Mouse (Mus musculus): Measurements from ENCODE around the gene Noa1. TPM values are rescaled to one million over a fixed set of nuclear protein-coding genes. Genes with fewer than 3 reads are reported as not detected.

Gene Noa1
- polyA plus RNA-seq, 1 experiment from 2014 or later: 29.2 TPM

GRCm38 (mm10) chr5:77282242-77282641, 27.6 kb downstream of the Noa1 start:
- Histone ChIP-seq H3K4me3 (ENCODE audit: low read depth, low read length) (no peak overlapping the region), H3K27ac (replicated peaks; ENCODE audit: low read depth, low read length) (no peak overlapping the region), H3K9ac (replicated peaks; ENCODE audit: low read length) (no peak overlapping the region), H3K9me3 (replicated peaks; ENCODE audit: control insufficient read depth, low read length) (no peaks in the 10 kb centered on the region), H3K36me3 (replicated peaks; ENCODE audit: control insufficient read depth, insufficient read depth, low read depth, low read length) (peaks cover 14% of the 10 kb centered on the region), H3K4me2 (ENCODE audit: low read depth, low read length) (no peak overlapping the region), H3K27me3 (ENCODE audit: control insufficient read depth, insufficient read depth, low read length) (no peaks in the 10 kb centered on the region), H3K4me1 (ENCODE audit: control insufficient read depth, insufficient read depth, low read length) (no peaks in the 10 kb centered on the region)
- ATAC-seq (replicated peaks; ENCODE audit: insufficient number of reproducible peaks, low FRiP score, low TSS enrichment, low read depth) (no peak), DNase-seq (ENCODE audit: low spot score) (no peak)
- WGBS: 93% methylated on average over 9 of the region's 9 CpGs

- Histone ChIP-seq H3K27me3 (ENCODE audit: control insufficient read depth, insufficient read depth, low read length) (no peaks in the 10 kb centered on the region), H3K4me3 (ENCODE audit: low read depth, low read length) (no peak overlapping the region), H3K9ac (replicated peaks; ENCODE audit: low read length) (no peak overlapping the region), H3K36me3 (replicated peaks; ENCODE audit: control insufficient read depth, insufficient read depth, low read depth, low read length) (peaks cover 17% of the 10 kb centered on the region), H3K9me3 (replicated peaks; ENCODE audit: control insufficient read depth, low read length) (no peaks in the 10 kb centered on the region), H3K27ac (replicated peaks; ENCODE audit: low read depth, low read length) (no peak overlapping the region), H3K4me1 (ENCODE audit: control insufficient read depth, insufficient read depth, low read length) (no peaks in the 10 kb centered on the region), H3K4me2 (ENCODE audit: low read depth, low read length) (no peak overlapping the region)
- 92% methylated on average over 20 of the region's 20 CpGs for WGBS
- DNase-seq (ENCODE audit: low spot score): no peak
- ATAC-seq (replicated peaks; ENCODE audit: insufficient number of reproducible peaks, low FRiP score, low TSS enrichment, low read depth): no peak
Observed at GRCm38 (mm10) chr5:77281518-77282174, 28.2 kb downstream of the Noa1 start.

GRCm38 (mm10) chr5:77277204-77277603, 32.7 kb downstream of the Noa1 start:
- no peaks in the 10 kb centered on the region for H3K9me3 ChIP-seq (replicated peaks; ENCODE audit: control insufficient read depth, low read length)
- ATAC-seq (replicated peaks; ENCODE audit: insufficient number of reproducible peaks, low FRiP score, low TSS enrichment, low read depth) (no peak), DNase-seq (ENCODE audit: low spot score) (no peak)
- H3K27ac ChIP-seq (replicated peaks; ENCODE audit: low read depth, low read length): no peak overlapping the region
- WGBS: 95% methylated on average over 6 of the region's 6 CpGs
- no peak overlapping the region for H3K4me2 ChIP-seq (ENCODE audit: low read depth, low read length)
- H3K4me3 ChIP-seq (ENCODE audit: low read depth, low read length): no peak overlapping the region
- H3K9ac ChIP-seq (replicated peaks; ENCODE audit: low read length): no peak overlapping the region
- H3K27me3 ChIP-seq (ENCODE audit: control insufficient read depth, insufficient read depth, low read length): no peaks in the 10 kb centered on the region
- H3K36me3 ChIP-seq (replicated peaks; ENCODE audit: control insufficient read depth, insufficient read depth, low read depth, low read length): peaks cover 12% of the 10 kb centered on the region
- H3K4me1 ChIP-seq (ENCODE audit: control insufficient read depth, insufficient read depth, low read length): no peaks in the 10 kb centered on the region

GRCm38 (mm10) chr5:77275950-77276349, 33.9 kb downstream of the Noa1 start:
- Histone ChIP-seq H3K27me3 (ENCODE audit: control insufficient read depth, insufficient read depth, low read length) (no peaks in the 10 kb centered on the region), H3K4me2 (ENCODE audit: low read depth, low read length) (no peak overlapping the region), H3K27ac (replicated peaks; ENCODE audit: low read depth, low read length) (no peak overlapping the region), H3K4me3 (ENCODE audit: low read depth, low read length) (no peak overlapping the region), H3K9ac (replicated peaks; ENCODE audit: low read length) (no peak overlapping the region), H3K4me1 (ENCODE audit: control insufficient read depth, insufficient read depth, low read length) (no peaks in the 10 kb centered on the region), H3K9me3 (replicated peaks; ENCODE audit: control insufficient read depth, low read length) (no peaks in the 10 kb centered on the region), H3K36me3 (replicated peaks; ENCODE audit: control insufficient read depth, insufficient read depth, low read depth, low read length) (peaks cover 4% of the 10 kb centered on the region)
- no peak for ATAC-seq (replicated peaks; ENCODE audit: insufficient number of reproducible peaks, low FRiP score, low TSS enrichment, low read depth)
- DNase-seq (ENCODE audit: low spot score): peak; percentile 73
- WGBS: 93% methylated on average over 5 of the region's 5 CpGs

DNA sequence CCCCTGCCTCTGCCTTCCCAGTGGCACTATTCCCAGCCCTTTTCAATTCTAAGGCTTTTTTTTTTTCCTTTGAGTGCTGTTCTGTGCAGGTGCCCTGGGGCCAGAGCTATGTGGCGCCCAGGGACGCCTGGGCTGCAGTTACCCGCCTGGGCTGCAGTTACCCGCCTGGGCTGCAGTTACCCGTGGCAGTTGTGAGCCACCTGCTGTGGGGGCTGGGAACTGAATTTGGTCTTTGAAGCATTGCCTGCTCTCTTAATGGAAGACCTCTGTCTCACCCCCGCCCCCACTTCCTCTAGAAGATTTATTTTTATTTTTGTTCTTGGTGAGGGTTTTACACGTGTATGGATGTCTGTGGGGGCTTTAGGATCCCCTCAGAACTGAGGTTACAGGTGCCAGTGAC, 36.7 kb downstream of the Noa1 start:
- no peaks in the 10 kb centered on the region for H3K4me1 ChIP-seq (ENCODE audit: control insufficient read depth, insufficient read depth, low read length)
- ATAC-seq (replicated peaks; ENCODE audit: insufficient number of reproducible peaks, low FRiP score, low TSS enrichment, low read depth): no peak
- H3K9ac ChIP-seq (replicated peaks; ENCODE audit: low read length): no peak overlapping the region
- no peak overlapping the region for H3K4me2 ChIP-seq (ENCODE audit: low read depth, low read length)
- no peaks in the 10 kb centered on the region for H3K27me3 ChIP-seq (ENCODE audit: control insufficient read depth, insufficient read depth, low read length)
- no peak overlapping the region for H3K27ac ChIP-seq (replicated peaks; ENCODE audit: low read depth, low read length)
- WGBS: 79% methylated on average over 7 of the region's 7 CpGs
- peaks cover 7% of the 10 kb centered on the region for H3K36me3 ChIP-seq (replicated peaks; ENCODE audit: control insufficient read depth, insufficient read depth, low read depth, low read length)
- no peak for DNase-seq (ENCODE audit: low spot score)
- H3K4me3 ChIP-seq (ENCODE audit: low read depth, low read length): no peak overlapping the region
- no peaks in the 10 kb centered on the region for H3K9me3 ChIP-seq (replicated peaks; ENCODE audit: control insufficient read depth, low read length)

DNA sequence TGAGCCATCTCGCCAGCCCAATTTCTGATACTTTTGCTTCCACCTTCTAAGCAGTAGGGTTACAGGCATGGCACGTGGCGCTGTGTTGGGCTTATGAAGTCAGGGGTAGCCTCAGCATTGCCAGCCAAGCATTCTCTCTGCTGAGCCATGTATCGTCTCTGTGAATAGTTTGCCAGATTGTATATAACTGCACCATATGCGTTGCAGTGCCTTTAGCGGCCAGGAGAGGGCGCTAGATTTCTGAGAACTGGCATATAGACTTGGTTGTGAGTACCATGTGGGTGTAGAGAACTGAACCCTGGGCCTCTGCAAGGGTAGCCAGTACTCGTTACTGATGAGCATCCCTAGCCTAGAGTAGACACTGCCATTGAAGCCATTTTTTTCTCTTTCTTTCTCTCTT, 40.5 kb downstream of the Noa1 start:
- H3K4me2 ChIP-seq (ENCODE audit: low read depth, low read length): no peak overlapping the region
- no peak overlapping the region for H3K9ac ChIP-seq (replicated peaks; ENCODE audit: low read length)
- no peaks in the 10 kb centered on the region for H3K4me1 ChIP-seq (ENCODE audit: control insufficient read depth, insufficient read depth, low read length)
- H3K36me3 ChIP-seq (replicated peaks; ENCODE audit: control insufficient read depth, insufficient read depth, low read depth, low read length): peaks cover 4% of the 10 kb centered on the region
- no peak overlapping the region for H3K4me3 ChIP-seq (ENCODE audit: low read depth, low read length)
- WGBS: 78% methylated on average over 8 of the region's 8 CpGs
- DNase-seq (ENCODE audit: low spot score) (peak; percentile 11), ATAC-seq (replicated peaks; ENCODE audit: insufficient number of reproducible peaks, low FRiP score, low TSS enrichment, low read depth) (no peak)
- no peak overlapping the region for H3K27ac ChIP-seq (replicated peaks; ENCODE audit: low read depth, low read length)
- H3K9me3 ChIP-seq (replicated peaks; ENCODE audit: control insufficient read depth, low read length): no peaks in the 10 kb centered on the region
- H3K27me3 ChIP-seq (ENCODE audit: control insufficient read depth, insufficient read depth, low read length): no peaks in the 10 kb centered on the region

DNA sequence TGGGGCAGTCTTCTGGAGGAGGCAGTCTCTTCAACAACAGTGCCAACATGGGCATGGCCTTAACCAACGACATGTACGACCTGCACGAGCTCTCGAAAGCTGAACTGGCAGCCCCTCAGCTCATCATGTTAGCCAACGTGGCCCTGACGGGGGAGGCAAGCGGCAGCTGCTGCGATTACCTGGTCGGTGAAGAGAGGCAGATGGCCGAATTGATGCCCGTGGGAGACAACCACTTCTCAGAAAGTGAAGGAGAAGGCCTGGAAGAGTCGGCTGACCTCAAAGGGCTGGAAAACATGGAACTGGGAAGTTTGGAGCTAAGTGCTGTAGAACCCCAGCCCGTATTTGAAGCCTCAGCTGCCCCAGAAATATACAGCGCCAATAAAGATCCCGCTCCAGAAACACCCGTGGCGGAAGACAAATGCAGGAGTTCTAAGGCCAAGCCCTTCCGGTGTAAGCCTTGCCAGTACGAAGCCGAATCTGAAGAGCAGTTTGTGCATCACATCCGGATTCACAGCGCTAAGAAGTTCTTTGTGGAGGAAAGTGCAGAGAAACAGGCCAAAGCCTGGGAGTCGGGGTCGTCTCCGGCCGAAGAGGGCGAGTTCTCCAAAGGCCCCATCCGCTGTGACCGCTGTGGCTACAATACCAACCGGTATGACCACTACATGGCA, 41.8 kb downstream of the Noa1 start:
- H3K9me3 ChIP-seq (replicated peaks; ENCODE audit: control insufficient read depth, low read length): no peaks in the 10 kb centered on the region
- DNase-seq (ENCODE audit: low spot score): no peak
- WGBS: 95% methylated on average over 30 of the region's 30 CpGs
- no peaks in the 10 kb centered on the region for H3K4me1 ChIP-seq (ENCODE audit: control insufficient read depth, insufficient read depth, low read length)
- no peak overlapping the region for H3K4me2 ChIP-seq (ENCODE audit: low read depth, low read length)
- no peak for ATAC-seq (replicated peaks; ENCODE audit: insufficient number of reproducible peaks, low FRiP score, low TSS enrichment, low read depth)
- no peaks in the 10 kb centered on the region for H3K27me3 ChIP-seq (ENCODE audit: control insufficient read depth, insufficient read depth, low read length)
- no peak overlapping the region for H3K4me3 ChIP-seq (ENCODE audit: low read depth, low read length)
- peaks cover 4% of the 10 kb centered on the region for H3K36me3 ChIP-seq (replicated peaks; ENCODE audit: control insufficient read depth, insufficient read depth, low read depth, low read length)
- no peak overlapping the region for H3K27ac ChIP-seq (replicated peaks; ENCODE audit: low read depth, low read length)
- no peak overlapping the region for H3K9ac ChIP-seq (replicated peaks; ENCODE audit: low read length)

DNA sequence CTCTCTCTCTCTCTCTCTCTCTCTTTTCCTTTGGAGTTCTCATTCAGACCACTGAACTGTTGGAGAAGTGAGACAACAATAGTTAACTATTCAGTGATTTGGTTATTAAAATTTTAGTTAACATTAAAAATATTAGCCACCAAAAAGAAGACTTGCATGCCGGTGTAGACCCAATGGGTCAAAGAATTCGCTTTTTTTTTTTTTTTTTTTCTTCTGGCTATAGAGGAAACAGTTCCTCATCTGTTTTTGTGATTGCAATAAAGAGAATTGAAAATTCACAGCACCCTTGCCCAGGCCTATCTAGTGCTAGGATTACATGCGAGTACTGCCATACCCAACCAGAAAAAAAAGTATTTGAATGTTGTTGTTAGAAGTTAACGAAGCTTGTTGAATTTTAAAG, 42.4 kb downstream of the Noa1 start:
- Histone ChIP-seq H3K4me2 (ENCODE audit: low read depth, low read length) (peak overlapping the region; percentile 58), H3K4me1 (ENCODE audit: control insufficient read depth, insufficient read depth, low read length) (no peaks in the 10 kb centered on the region), H3K36me3 (replicated peaks; ENCODE audit: control insufficient read depth, insufficient read depth, low read depth, low read length) (peaks cover 4% of the 10 kb centered on the region), H3K9ac (replicated peaks; ENCODE audit: low read length) (no peak overlapping the region; the same call in 1 of the 2 replicates), H3K9me3 (replicated peaks; ENCODE audit: control insufficient read depth, low read length) (no peaks in the 10 kb centered on the region), H3K27me3 (ENCODE audit: control insufficient read depth, insufficient read depth, low read length) (no peaks in the 10 kb centered on the region), H3K4me3 (ENCODE audit: low read depth, low read length) (peak overlapping the region; percentile 100), H3K27ac (replicated peaks; ENCODE audit: low read depth, low read length) (no peak overlapping the region)
- 66% methylated on average over 4 of the region's 4 CpGs for WGBS
- ATAC-seq (replicated peaks; ENCODE audit: insufficient number of reproducible peaks, low FRiP score, low TSS enrichment, low read depth): no peak
- DNase-seq (ENCODE audit: low spot score): no peak

Data from embryonic facial prominence, embryonic 11.5 days (tissue).